Mouse (Mus musculus): ENCODE results near the gene H2-M2. TPM values are rescaled to one million over a fixed set of nuclear protein-coding genes. Genes with fewer than 3 reads are reported as not detected.
"Not testable (repeated sequence)": the region's sequence is repeated elsewhere in the genome, so short reads cannot be mapped to it uniquely, and the experiment has no call there.

The H2-M2 gene
- total RNA-seq (2021) = not detected

GRCm38 (mm10) chr17:37483452-37483851, at the start of gene H2-M2:
H2-M2 (minus strand) TSS chr17:37483552.
- DNase-seq = no peak
- intact Hi-C loops (cut with DNase I) = no loop called here

GRCm38 (mm10) chr17:37525427-37525826, 42.1 kb upstream of the H2-M2 start:
- intact Hi-C loops (cut with DNase I); DNase-seq: not testable (repeated sequence)

DNA sequence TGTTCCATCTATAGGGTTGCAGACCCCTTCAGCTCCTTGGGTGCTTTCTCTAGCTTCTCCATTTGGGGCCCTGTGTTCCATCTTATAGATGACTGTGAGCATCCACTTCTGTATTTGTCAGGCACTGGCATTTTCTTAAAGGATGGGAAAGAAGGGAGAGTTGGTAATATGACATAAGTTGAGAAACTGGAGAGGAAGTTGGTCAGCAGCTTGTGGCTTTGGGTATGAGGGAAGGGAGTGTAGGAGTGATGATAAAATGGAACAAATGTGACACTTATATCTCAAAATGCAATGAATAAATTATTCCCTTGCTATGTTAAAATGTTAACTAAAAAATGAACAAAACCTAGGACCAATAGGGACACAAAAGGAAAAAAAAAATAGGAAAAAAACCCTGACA, 41.3 kb upstream of the H2-M2 start:
- intact Hi-C loops (cut with DNase I); DNase-seq: not testable (repeated sequence)

- DNase-seq = no peak
- intact Hi-C loops (cut with DNase I) = no loop called here
These were observed 24.4 kb upstream of the H2-M2 start, which contains the start of gene Olfr111 for GRCm38 (mm10) chr17:37507730-37508129. Olfr111 (plus strand) TSS chr17:37508030.

- DNase-seq = no peak
- intact Hi-C loops (cut with DNase I) = no loop called here
These were observed 8.7 kb upstream of the H2-M2 start, which contains the start of gene Olfr110 for GRCm38 (mm10) chr17:37491930-37492518. Olfr110 (plus strand) TSS chr17:37492468.

- intact Hi-C loops (cut with DNase I) = no loop called here
- no peak for DNase-seq
These were observed 24.7 kb downstream of the H2-M2 start, which contains the start of gene Olfr109 for GRCm38 (mm10) chr17:37458616-37459015. Olfr109 (plus strand) TSS chr17:37458916.

GRCm38 (mm10) chr17:37445180-37445579, 38.2 kb downstream of the H2-M2 start, which contains the start of gene Olfr108:
Olfr108 (plus strand) TSS chr17:37445480.
- intact Hi-C loops (cut with DNase I) = no loop called here
- DNase-seq = no peak

Other genes with a start within 250 kb of the H2-M2 start
- not detected for gene Olfr97, start 246.2 kb downstream of the H2-M2 start, total RNA-seq (2021)
- gene Olfr98, start 219.8 kb downstream of the H2-M2 start, total RNA-seq (2021) = not detected
- gene H2-M3, start 213.3 kb downstream of the H2-M2 start, total RNA-seq (2021) = 1 to 10 TPM; 1.6 to 1.7 TPM
- not detected for gene Olfr99, start 200.1 kb downstream of the H2-M2 start, total RNA-seq (2021)
- gene Olfr101, start 179.2 kb downstream of the H2-M2 start, total RNA-seq (2021) = not detected
- gene Olfr102, start 166.5 kb downstream of the H2-M2 start, total RNA-seq (2021) = not detected
- not detected for gene Olfr103, start 143.9 kb downstream of the H2-M2 start, total RNA-seq (2021)
- gene Olfr104-ps, start 124.0 kb downstream of the H2-M2 start, total RNA-seq (2021) = not detected
- gene Olfr105-ps, start 104.5 kb downstream of the H2-M2 start, total RNA-seq (2021) = not detected
- gene Olfr106-ps, start 93.2 kb downstream of the H2-M2 start, total RNA-seq (2021) = not detected
- gene Olfr107, start 84.3 kb downstream of the H2-M2 start, total RNA-seq (2021) = not detected
- not detected for gene Olfr108, start 38.1 kb downstream of the H2-M2 start, total RNA-seq (2021)
- gene Olfr109, start 24.6 kb downstream of the H2-M2 start, total RNA-seq (2021) = not detected
- not detected for gene Olfr110, start 8.9 kb upstream of the H2-M2 start, total RNA-seq (2021)
- gene Olfr111, start 24.5 kb upstream of the H2-M2 start, total RNA-seq (2021) = under 1 TPM in 1 of 2 experiments, not detected in 1; 0.18 TPM
- gene Olfr112, start 85.9 kb upstream of the H2-M2 start, total RNA-seq (2021) = not detected
- gene Olfr113, start 94.1 kb upstream of the H2-M2 start, total RNA-seq (2021) = not detected
- not detected for gene Olfr114, start 109.2 kb upstream of the H2-M2 start, total RNA-seq (2021)
- not detected for gene Olfr115, start 143.6 kb upstream of the H2-M2 start, total RNA-seq (2021)
- gene Olfr116, start 143.6 kb upstream of the H2-M2 start, total RNA-seq (2021) = not detected
- gene Olfr117, start 180.2 kb upstream of the H2-M2 start, total RNA-seq (2021) = not detected
- not detected for gene Olfr118, start 183.4 kb upstream of the H2-M2 start, total RNA-seq (2021)
- not detected for gene Olfr119, start 213.0 kb upstream of the H2-M2 start, total RNA-seq (2021)
- gene Olfr120, start 238.3 kb upstream of the H2-M2 start, total RNA-seq (2021) = not detected

Data from left cerebral cortex, postnatal 4 days (tissue).